In the genomic region with DNA sequence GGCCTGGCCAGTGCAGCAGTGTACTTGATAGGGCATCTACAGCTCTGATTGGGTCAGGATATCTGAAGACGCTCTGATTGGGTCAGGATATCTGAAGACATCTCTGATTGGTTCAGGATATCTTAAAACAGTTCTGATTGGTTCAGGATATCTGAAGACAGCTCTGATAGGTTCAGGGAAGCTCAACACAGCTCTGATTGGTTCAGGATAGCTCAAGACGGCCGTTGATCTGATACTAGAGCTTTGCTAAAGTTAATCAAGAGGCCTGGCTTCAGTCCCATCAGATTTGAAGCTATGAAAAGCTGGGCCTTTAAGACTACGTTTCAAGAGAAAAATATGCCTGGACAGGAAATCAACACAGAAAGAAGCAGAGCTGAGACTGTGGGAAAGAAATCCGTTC, we compare ENCODE assay signal across 20 mouse cellular contexts.
DNase-seq lines count a peak whose midpoint lies in the region; ATAC-seq and TF ChIP-seq lines count a peak whose summit lies in the region.
"Had no signal": no experiment of that assay in that cellular context is flagged by ENCODE, and none has a peak within 500 bp of the region (broad histone marks: within the 10 kb centered on the region; RNA-seq: fewer than 3 reads in every experiment).

No protein-coding gene starts in this region.

- TF ChIP-seq POLR2A in MEL (IDR thresholded peaks at IDR 0.05; ENCODE audit: control insufficient read depth in 1 of 2, insufficient read depth in 1 of 2, low read depth in 1 of 2, low read length in 2 of 2, poor library complexity in 1 of 2), result no peak
- no peak for TF ChIP-seq POLR2A in cerebellum, adult 2 months (IDR thresholded peaks at IDR 0.05; ENCODE audit: borderline replicate concordance, insufficient read depth, low read length)

- H3K4me3 ChIP-seq in kidney, postnatal 0 days (replicated peaks; ENCODE audit: low read depth, low read length), result no peak overlapping the region
- no peak overlapping the region for H3K4me3 ChIP-seq in MEL (ENCODE audit: control insufficient read depth in 1 of 2, insufficient read depth in 1 of 2, low read depth in 2 of 2, low read length in 2 of 2)
- no peak overlapping the region for H3K4me3 ChIP-seq in embryonic facial prominence, embryonic 14.5 days (ENCODE audit: low read depth, low read length)
- H3K4me3 ChIP-seq in cerebellum, adult 2 months (replicated peaks; ENCODE audit: insufficient read depth, low read depth, low read length), result no peak overlapping the region
- no peak overlapping the region for H3K4me3 ChIP-seq in midbrain, embryonic 13.5 days (replicated peaks)
- H3K4me3 ChIP-seq: embryonic facial prominence, embryonic 15.5 days; forebrain, embryonic 10.5 days; heart, adult 2 months; limb, embryonic 13.5 days; midbrain, embryonic 15.5 days had no signal

- no peaks in the 10 kb centered on the region for H3K27me3 ChIP-seq in kidney, postnatal 0 days (ENCODE audit: insufficient read depth, low read length)
- no peaks in the 10 kb centered on the region for H3K27me3 ChIP-seq in MEL (ENCODE audit: control insufficient read depth in 1 of 2, insufficient read depth in 2 of 2, low read length in 2 of 2)
- H3K27me3 ChIP-seq in embryonic facial prominence, embryonic 14.5 days (replicated peaks; ENCODE audit: control insufficient read depth, insufficient read depth, low read length), result no peaks in the 10 kb centered on the region
- no peaks in the 10 kb centered on the region for H3K27me3 ChIP-seq in cerebellum, adult 2 months (ENCODE audit: control insufficient read depth, insufficient read depth, low read length)
- H3K27me3 ChIP-seq in midbrain, embryonic 13.5 days, result no peaks in the 10 kb centered on the region
- H3K27me3 ChIP-seq: embryonic facial prominence, embryonic 15.5 days; limb, embryonic 13.5 days; midbrain, embryonic 15.5 days; Patski had no signal

- no peak overlapping the region for H3K27ac ChIP-seq in kidney, postnatal 0 days
- no peak overlapping the region for H3K27ac ChIP-seq in MEL (ENCODE audit: control insufficient read depth, low read depth, low read length)
- no peak overlapping the region for H3K27ac ChIP-seq in embryonic facial prominence, embryonic 14.5 days (replicated peaks; ENCODE audit: low read depth, low read length)
- no peak overlapping the region for H3K27ac ChIP-seq in cerebellum, adult 2 months (ENCODE audit: insufficient read depth, low read length)
- no peak overlapping the region for H3K27ac ChIP-seq in midbrain, embryonic 13.5 days
- H3K27ac ChIP-seq: embryonic facial prominence, embryonic 15.5 days; forebrain, embryonic 10.5 days; heart, adult 2 months; limb, embryonic 13.5 days; liver, embryonic 14.5 days; midbrain, embryonic 15.5 days had no signal

- peak; percentile 70 for DNase-seq in kidney, postnatal 0 days (ENCODE audit: low spot score)
- DNase-seq in kidney, adult 18-20 months, result no peak
- DNase-seq in CD4-positive helper T cell, adult 2 months (ENCODE audit: low read depth, low spot score), result peak; percentile 17
- DNase-seq in MEL (ENCODE audit: low read depth, low spot score), result peak; percentile 24
- DNase-seq in embryonic facial prominence, embryonic 14.5 days (ENCODE audit: low spot score), result peak; percentile 81
- DNase-seq in cerebellum, adult 2 months, result no peak
- no peak for DNase-seq in frontal cortex, adult 2 months (ENCODE audit: extremely low spot score in 1 of 2, low spot score in 1 of 2)
- DNase-seq: cerebellum, adult 11-12 months; gastrocnemius, postnatal 14 days; heart, adult 2 months; layer of hippocampus, adult 9-11 months; retina, postnatal 1 day had no signal

- H3K9me3 ChIP-seq in kidney, postnatal 0 days (replicated peaks; ENCODE audit: low read length), result no peaks in the 10 kb centered on the region
- no peaks in the 10 kb centered on the region for H3K9me3 ChIP-seq in MEL (replicated peaks; ENCODE audit: insufficient read depth, low read length)
- H3K9me3 ChIP-seq in embryonic facial prominence, embryonic 14.5 days (ENCODE audit: control insufficient read depth, low read length), result no peaks in the 10 kb centered on the region
- H3K9me3 ChIP-seq in midbrain, embryonic 13.5 days, result no peaks in the 10 kb centered on the region
- H3K9me3 ChIP-seq: embryonic facial prominence, embryonic 15.5 days; forebrain, embryonic 10.5 days; limb, embryonic 13.5 days; midbrain, embryonic 15.5 days had no signal

- no peaks in the 10 kb centered on the region for H3K36me3 ChIP-seq in kidney, postnatal 0 days (ENCODE audit: insufficient read depth, low read length)
- no peaks in the 10 kb centered on the region; a peak in 1 of 4 replicates for H3K36me3 ChIP-seq in MEL (ENCODE audit: control insufficient read depth in 1 of 2, insufficient read depth in 2 of 2, low read length in 2 of 2)
- H3K36me3 ChIP-seq in embryonic facial prominence, embryonic 14.5 days (ENCODE audit: control insufficient read depth, insufficient read depth, low read length), result no peaks in the 10 kb centered on the region
- no peaks in the 10 kb centered on the region for H3K36me3 ChIP-seq in midbrain, embryonic 13.5 days
- H3K36me3 ChIP-seq: embryonic facial prominence, embryonic 15.5 days; forebrain, embryonic 10.5 days; limb, embryonic 13.5 days; midbrain, embryonic 15.5 days had no signal

- TF ChIP-seq RAD21 in MEL (IDR thresholded peaks at IDR 0.05; ENCODE audit: low read depth, low read length), result no peak

- peak; percentile 47; the same call in 1 of the 2 replicates for ATAC-seq in kidney, postnatal 0 days (replicated peaks; ENCODE audit: low FRiP score, low read depth)
- ATAC-seq in embryonic facial prominence, embryonic 14.5 days (ENCODE audit: low read depth), result peak; percentile 48; the same call in 1 of the 2 replicates
- no peak for ATAC-seq in midbrain, embryonic 13.5 days
- ATAC-seq: intestine, embryonic 16.5 days; midbrain, embryonic 15.5 days; Patski had no signal

- H3K4me2 ChIP-seq in kidney, postnatal 0 days (ENCODE audit: low read length), result no peak overlapping the region
- no peak overlapping the region for H3K4me2 ChIP-seq in embryonic facial prominence, embryonic 14.5 days (ENCODE audit: low read depth, low read length)
- H3K4me2 ChIP-seq in midbrain, embryonic 13.5 days (replicated peaks), result no peak overlapping the region
- H3K4me2 ChIP-seq: embryonic facial prominence, embryonic 15.5 days; limb, embryonic 13.5 days; midbrain, embryonic 15.5 days had no signal

- H3K9ac ChIP-seq in kidney, postnatal 0 days (ENCODE audit: low read depth, low read length), result no peak overlapping the region
- no peak overlapping the region for H3K9ac ChIP-seq in MEL (ENCODE audit: control insufficient read depth, low read depth, low read length, poor library complexity, severe bottlenecking)
- no peak overlapping the region for H3K9ac ChIP-seq in embryonic facial prominence, embryonic 14.5 days (ENCODE audit: low read depth, low read length)
- H3K9ac ChIP-seq in midbrain, embryonic 13.5 days (replicated peaks), result no peak overlapping the region
- H3K9ac ChIP-seq: embryonic facial prominence, embryonic 15.5 days; limb, embryonic 13.5 days; liver, embryonic 14.5 days; midbrain, embryonic 15.5 days had no signal

- TF ChIP-seq EP300 in MEL (IDR thresholded peaks at IDR 0.05; ENCODE audit: low read depth in 1 of 2, low read length in 2 of 2), result no peak

- 58% methylated on average over 5 of the region's 5 CpGs for WGBS in kidney, postnatal 0 days
- 69% methylated on average over 5 of the region's 5 CpGs for WGBS in embryonic facial prominence, embryonic 14.5 days
- 79% methylated on average over 5 of the region's 5 CpGs for WGBS in cerebellum, adult 2 months
- 90% methylated on average over 5 of the region's 5 CpGs for WGBS in midbrain, embryonic 13.5 days

- TF ChIP-seq CTCF in kidney, postnatal 0 days (IDR thresholded peaks at IDR 0.05; ENCODE audit: low read depth), result no peak
- no peak for TF ChIP-seq CTCF in MEL (IDR thresholded peaks at IDR 0.05 in 2 of 3, conservative IDR thresholded peaks at IDR 0.05 in 1 of 3; ENCODE audit: control insufficient read depth in 1 of 3, insufficient read depth in 1 of 3, low read depth in 2 of 3, low read length in 3 of 3, poor library complexity in 1 of 3, severe bottlenecking in 1 of 3)
- no peak for TF ChIP-seq CTCF in cerebellum, adult 2 months (IDR thresholded peaks at IDR 0.05; ENCODE audit: borderline replicate concordance, insufficient read depth, low read depth, low read length)

- peaks cover 12% of the 10 kb centered on the region; the same call in 1 of the 2 replicates for H3K4me1 ChIP-seq in kidney, postnatal 0 days (replicated peaks; ENCODE audit: insufficient read depth, low read length)
- H3K4me1 ChIP-seq in MEL (ENCODE audit: control insufficient read depth in 1 of 2, insufficient read depth in 2 of 2, low read length in 2 of 2), result no peaks in the 10 kb centered on the region; a peak in 1 of 4 replicates
- peaks cover 10% of the 10 kb centered on the region for H3K4me1 ChIP-seq in embryonic facial prominence, embryonic 14.5 days (ENCODE audit: control insufficient read depth, insufficient read depth, low read length)
- H3K4me1 ChIP-seq in cerebellum, adult 2 months (ENCODE audit: control insufficient read depth, insufficient read depth, low read length), result no peaks in the 10 kb centered on the region
- peaks cover 20% of the 10 kb centered on the region for H3K4me1 ChIP-seq in midbrain, embryonic 13.5 days (replicated peaks)

- no peaks in the 10 kb centered on the region for H3K79me2 ChIP-seq in MEL (ENCODE audit: control insufficient read depth, insufficient read depth, low read length, poor library complexity)

TF ChIP-seq in MEL, 35 proteins besides CTCF, POLR2A, EP300 and RAD21:
- TF ChIP-seq TCF12 (IDR thresholded peaks at IDR 0.05; ENCODE audit: low read depth, low read length) (no peak), TBP (IDR thresholded peaks at IDR 0.05; ENCODE audit: low read depth, low read length) (no peak), JUND (IDR thresholded peaks at IDR 0.05; ENCODE audit: low read depth, low read length) (no peak), USF1 (IDR thresholded peaks at IDR 0.05; ENCODE audit: low read depth, low read length) (no peak), CHD1 (IDR thresholded peaks at IDR 0.05; ENCODE audit: low read depth, low read length) (no peak), MAX (IDR thresholded peaks at IDR 0.05; ENCODE audit: low read length) (no peak), GATA1 (IDR thresholded peaks at IDR 0.05; ENCODE audit: low read depth, low read length) (peak; percentile 44; the same call in 1 of the 2 replicates), UBTF (IDR thresholded peaks at IDR 0.05; ENCODE audit: borderline replicate concordance, insufficient read depth, low read depth, low read length) (no peak)

Comparison
In these comparisons a context has a peak if more than half of its experiments do, and no peak if none do; other contexts are left out.
1. DNase-seq: peak in kidney, postnatal 0 days (single experiment), CD4-positive helper T cell, adult 2 months (single experiment), MEL (single experiment) and embryonic facial prominence, embryonic 14.5 days (single experiment); none in kidney, adult 18-20 months (single experiment), cerebellum, adult 2 months (0 of 2) and frontal cortex, adult 2 months (0 of 2).